Mouse (Mus musculus): ENCODE measurements around the gene Gm6793. TPM values are rescaled to one million over a fixed set of nuclear protein-coding genes. Genes with fewer than 3 reads are reported as not detected.

Gm6793 gene
- polyA plus RNA-seq, 1 experiment from 2014 or later: 0.31 TPM

- no peaks in the 10 kb centered on the region for H3K9me3 ChIP-seq
- under 1% methylated on average over 61 of the region's 61 CpGs for WGBS
- peak within 1 kb of the TSS; percentile 87 for H3K27ac ChIP-seq
- peaks cover 14% of the 10 kb centered on the region for H3K36me3 ChIP-seq
- H3K27me3 ChIP-seq (ENCODE audit: insufficient read depth, poor library complexity, severe bottlenecking): no peaks in the 10 kb centered on the region
- peak; percentile 98 for DNase-seq (ENCODE audit: low spot score)
- peaks cover 19% of the 10 kb centered on the region for H3K4me1 ChIP-seq
- peak within 1 kb of the TSS; percentile 75 for H3K4me3 ChIP-seq
Measured at GRCm38 (mm10) chr8:112010997-112011815, 3.6 kb downstream of the Gm6793 start, which contains the start of the genes Kars and Terf2ip. Kars (minus strand) TSS chr8:112011323. Terf2ip (plus strand) TSS chr8:112011398.

- Histone ChIP-seq H3K4me1 (peaks cover 19% of the 10 kb centered on the region), H3K4me3 (no peak overlapping the region), H3K27me3 (ENCODE audit: insufficient read depth, poor library complexity, severe bottlenecking) (no peaks in the 10 kb centered on the region), H3K36me3 (peaks cover 27% of the 10 kb centered on the region), H3K27ac (no peak overlapping the region), H3K9me3 (no peaks in the 10 kb centered on the region)
- DNase-seq (ENCODE audit: low spot score): no peak
- 90% methylated on average over 7 of the region's 7 CpGs for WGBS
Measured at GRCm38 (mm10) chr8:112009558-112009957, 5.3 kb downstream of the Gm6793 start.

- no peak for DNase-seq (ENCODE audit: low spot score)
- H3K27me3 ChIP-seq (ENCODE audit: insufficient read depth, poor library complexity, severe bottlenecking): no peaks in the 10 kb centered on the region
- H3K36me3 ChIP-seq: peaks cover 45% of the 10 kb centered on the region
- 91% methylated on average over 2 of the region's 2 CpGs for WGBS
- H3K9me3 ChIP-seq: no peaks in the 10 kb centered on the region
- H3K4me1 ChIP-seq: peaks cover 12% of the 10 kb centered on the region
- H3K4me3 ChIP-seq: no peak overlapping the region
- no peak overlapping the region for H3K27ac ChIP-seq
Measured at GRCm38 (mm10) chr8:112007669-112008068, 7.2 kb downstream of the Gm6793 start.

GRCm38 (mm10) chr8:112005601-112006000, 9.2 kb downstream of the Gm6793 start:
- no peaks in the 10 kb centered on the region for H3K9me3 ChIP-seq
- H3K27ac ChIP-seq: no peak overlapping the region
- H3K36me3 ChIP-seq: peaks cover 66% of the 10 kb centered on the region
- H3K27me3 ChIP-seq (ENCODE audit: insufficient read depth, poor library complexity, severe bottlenecking): no peaks in the 10 kb centered on the region
- DNase-seq (ENCODE audit: low spot score): no peak
- H3K4me1 ChIP-seq: peaks cover 6% of the 10 kb centered on the region
- WGBS: 85% methylated on average over 6 of the region's 6 CpGs
- H3K4me3 ChIP-seq: no peak overlapping the region

- H3K9me3 ChIP-seq: no peaks in the 10 kb centered on the region
- no peak for DNase-seq (ENCODE audit: low spot score)
- H3K36me3 ChIP-seq: peaks cover 74% of the 10 kb centered on the region
- no peaks in the 10 kb centered on the region for H3K27me3 ChIP-seq (ENCODE audit: insufficient read depth, poor library complexity, severe bottlenecking)
- H3K27ac ChIP-seq: no peak overlapping the region
- H3K4me3 ChIP-seq: no peak overlapping the region
- 0 out of 2 replicates have a peak, but pooled peaks cover 2% of the 10 kb centered on the region for H3K4me1 ChIP-seq
Measured at GRCm38 (mm10) chr8:112004754-112005153, 10.1 kb downstream of the Gm6793 start.

- H3K4me1 ChIP-seq: 0 out of 2 replicates have a peak, but pooled peaks cover 10% of the 10 kb centered on the region
- peaks cover 65% of the 10 kb centered on the region for H3K36me3 ChIP-seq
- H3K27ac ChIP-seq: no peak overlapping the region
- no peaks in the 10 kb centered on the region for H3K27me3 ChIP-seq (ENCODE audit: insufficient read depth, poor library complexity, severe bottlenecking)
- DNase-seq (ENCODE audit: low spot score): no peak
- H3K9me3 ChIP-seq: no peaks in the 10 kb centered on the region
- H3K4me3 ChIP-seq: no peak overlapping the region
- 76% methylated on average over 3 of the region's 3 CpGs for WGBS
Measured at GRCm38 (mm10) chr8:111992703-111993039, 22.2 kb downstream of the Gm6793 start.

- H3K4me3 ChIP-seq: peak within 1 kb of the TSS; percentile 89
- H3K27me3 ChIP-seq (ENCODE audit: insufficient read depth, poor library complexity, severe bottlenecking): no peaks in the 10 kb centered on the region
- peak within 1 kb of the TSS; percentile 90 for H3K27ac ChIP-seq
- 5% methylated on average over 33 of the region's 33 CpGs for WGBS
- H3K36me3 ChIP-seq: peaks cover 65% of the 10 kb centered on the region
- H3K4me1 ChIP-seq: 0 out of 2 replicates have a peak, but pooled peaks cover 10% of the 10 kb centered on the region
- H3K9me3 ChIP-seq: no peaks in the 10 kb centered on the region
- peak; percentile 96 for DNase-seq (ENCODE audit: low spot score)
Measured at GRCm38 (mm10) chr8:111992013-111992702, 22.7 kb downstream of the Gm6793 start, which contains the start of gene Adat1. Adat1 (minus strand) TSS chr8:111992302.

- Histone ChIP-seq H3K36me3 (peaks cover 63% of the 10 kb centered on the region), H3K27ac (peak overlapping the region; percentile 90; the same call in 1 of the 2 replicates), H3K4me3 (peak overlapping the region; percentile 89), H3K9me3 (no peaks in the 10 kb centered on the region), H3K4me1 (0 out of 2 replicates have a peak, but pooled peaks cover 10% of the 10 kb centered on the region), H3K27me3 (ENCODE audit: insufficient read depth, poor library complexity, severe bottlenecking) (no peaks in the 10 kb centered on the region)
- 63% methylated on average over 8 of the region's 8 CpGs for WGBS
- no peak for DNase-seq (ENCODE audit: low spot score)
Measured at GRCm38 (mm10) chr8:111991278-111991677, 23.6 kb downstream of the Gm6793 start.

GRCm38 (mm10) chr8:111989911-111990310, 24.9 kb downstream of the Gm6793 start:
- Histone ChIP-seq H3K36me3 (peaks cover 62% of the 10 kb centered on the region), H3K4me1 (0 out of 2 replicates have a peak, but pooled peaks cover 10% of the 10 kb centered on the region), H3K27me3 (ENCODE audit: insufficient read depth, poor library complexity, severe bottlenecking) (no peaks in the 10 kb centered on the region), H3K27ac (no peak overlapping the region), H3K9me3 (no peaks in the 10 kb centered on the region), H3K4me3 (no peak overlapping the region)
- WGBS: 27% methylated on average over 7 of the region's 7 CpGs
- DNase-seq (ENCODE audit: low spot score): peak; percentile 83

GRCm38 (mm10) chr8:111984511-111984910, 30.3 kb downstream of the Gm6793 start:
- Histone ChIP-seq H3K4me3 (no peak overlapping the region), H3K27ac (no peak overlapping the region), H3K36me3 (peaks cover 78% of the 10 kb centered on the region), H3K27me3 (ENCODE audit: insufficient read depth, poor library complexity, severe bottlenecking) (no peaks in the 10 kb centered on the region), H3K4me1 (peaks cover 8% of the 10 kb centered on the region; the same call in 1 of the 2 replicates), H3K9me3 (no peaks in the 10 kb centered on the region)
- WGBS: 51% methylated on average over 10 of the region's 10 CpGs
- no peak for DNase-seq (ENCODE audit: low spot score)

- DNase-seq (ENCODE audit: low spot score): no peak
- Histone ChIP-seq H3K9me3 (no peaks in the 10 kb centered on the region), H3K4me1 (peaks cover 8% of the 10 kb centered on the region; the same call in 1 of the 2 replicates), H3K4me3 (no peak overlapping the region), H3K27me3 (ENCODE audit: insufficient read depth, poor library complexity, severe bottlenecking) (no peaks in the 10 kb centered on the region), H3K27ac (no peak overlapping the region), H3K36me3 (peaks cover 75% of the 10 kb centered on the region)
- WGBS: 76% methylated on average over 7 of the region's 7 CpGs
Measured at GRCm38 (mm10) chr8:111982116-111982515, 32.7 kb downstream of the Gm6793 start.

GRCm38 (mm10) chr8:111978147-111978546, 36.7 kb downstream of the Gm6793 start:
- Histone ChIP-seq H3K4me1 (0 out of 2 replicates have a peak, but pooled peaks cover 5% of the 10 kb centered on the region), H3K9me3 (no peaks in the 10 kb centered on the region), H3K27ac (no peak overlapping the region), H3K4me3 (no peak overlapping the region), H3K27me3 (ENCODE audit: insufficient read depth, poor library complexity, severe bottlenecking) (no peaks in the 10 kb centered on the region), H3K36me3 (peaks cover 79% of the 10 kb centered on the region)
- no peak for DNase-seq (ENCODE audit: low spot score)
- WGBS: 83% methylated on average over 10 of the region's 10 CpGs

GRCm38 (mm10) chr8:111976326-111976725, 38.5 kb downstream of the Gm6793 start:
- Histone ChIP-seq H3K9me3 (no peaks in the 10 kb centered on the region), H3K4me3 (no peak overlapping the region), H3K4me1 (0 out of 2 replicates have a peak, but pooled peaks cover 5% of the 10 kb centered on the region), H3K27ac (no peak overlapping the region), H3K27me3 (ENCODE audit: insufficient read depth, poor library complexity, severe bottlenecking) (no peaks in the 10 kb centered on the region), H3K36me3 (peaks cover 80% of the 10 kb centered on the region)
- no peak for DNase-seq (ENCODE audit: low spot score)
- 78% methylated on average over 2 of the region's 2 CpGs for WGBS
